Mouse (Mus musculus): ENCODE measurements around the gene Cass4. TPM values are rescaled to one million over a fixed set of nuclear protein-coding genes. Genes with fewer than 3 reads are reported as not detected.

The Cass4 gene
- total and polyA plus RNA-seq, 3 experiments: 0.16 to 0.87 TPM; not detected in 1

GRCm38 (mm10) chr2:172474970-172475369, 81.4 kb downstream of the Cass4 start:
- Histone ChIP-seq H3K27me3 (ENCODE audit: insufficient read depth, low read length) (peaks cover 3% of the 10 kb centered on the region; the same call in 1 of the 2 replicates), H3K4me3 (ENCODE audit: low read depth, low read length) (no peak overlapping the region), H3K4me1 (ENCODE audit: insufficient read depth, low read depth, low read length) (peaks cover 2% of the 10 kb centered on the region; the same call in 1 of the 2 replicates), H3K9me3 (replicated peaks) (no peaks in the 10 kb centered on the region), H3K36me3 (replicated peaks) (peaks cover 16% of the 10 kb centered on the region)
- TF ChIP-seq CTCF (IDR thresholded peaks at IDR 0.05; ENCODE audit: low read depth, low read length) (0 out of 2 replicates have a peak, but pooled peaks have one; percentile 9), GATA1 (IDR thresholded peaks at IDR 0.05; ENCODE audit: borderline replicate concordance, low read length) (no peak), POLR2AphosphoS5 (IDR thresholded peaks at IDR 0.05; ENCODE audit: insufficient replicate concordance, low read depth, low read length) (no peak), TAL1 (conservative IDR thresholded peaks at IDR 0.05; ENCODE audit: low read depth, low read length) (no peak)
- ATAC-seq (ENCODE audit: extremely low read depth, insufficient number of reproducible peaks, low FRiP score, poor library complexity, severe bottlenecking) (peak; percentile 31; the same call in 1 of the 2 replicates), DNase-seq (ENCODE audit: low spot score) (no peak)

- Histone ChIP-seq H3K9me3 (replicated peaks) (no peaks in the 10 kb centered on the region), H3K36me3 (replicated peaks) (peaks cover 7% of the 10 kb centered on the region), H3K27me3 (ENCODE audit: insufficient read depth, low read length) (peaks cover 3% of the 10 kb centered on the region; the same call in 1 of the 2 replicates), H3K4me1 (ENCODE audit: insufficient read depth, low read depth, low read length) (peaks cover 2% of the 10 kb centered on the region; the same call in 1 of the 2 replicates), H3K4me3 (ENCODE audit: low read depth, low read length) (no peak overlapping the region)
- ATAC-seq (ENCODE audit: extremely low read depth, insufficient number of reproducible peaks, low FRiP score, poor library complexity, severe bottlenecking): no peak
- no peak for DNase-seq (ENCODE audit: low spot score)
- TF ChIP-seq CTCF (IDR thresholded peaks at IDR 0.05; ENCODE audit: low read depth, low read length) (no peak), TAL1 (conservative IDR thresholded peaks at IDR 0.05; ENCODE audit: low read depth, low read length) (no peak), POLR2AphosphoS5 (IDR thresholded peaks at IDR 0.05; ENCODE audit: insufficient replicate concordance, low read depth, low read length) (no peak), GATA1 (IDR thresholded peaks at IDR 0.05; ENCODE audit: borderline replicate concordance, low read length) (no peak), GATA2 (IDR thresholded peaks at IDR 0.05; ENCODE audit: borderline replicate concordance, low read depth, low read length) (no peak)
Observed at GRCm38 (mm10) chr2:172476707-172477260, 83.2 kb downstream of the Cass4 start.

GRCm38 (mm10) chr2:172477350-172477749, 83.8 kb downstream of the Cass4 start:
- Histone ChIP-seq H3K36me3 (replicated peaks) (peaks cover 2% of the 10 kb centered on the region), H3K4me1 (ENCODE audit: insufficient read depth, low read depth, low read length) (peaks cover 2% of the 10 kb centered on the region; the same call in 1 of the 2 replicates), H3K4me3 (ENCODE audit: low read depth, low read length) (no peak overlapping the region), H3K27me3 (ENCODE audit: insufficient read depth, low read length) (peaks cover 5% of the 10 kb centered on the region; the same call in 1 of the 2 replicates), H3K9me3 (replicated peaks) (no peaks in the 10 kb centered on the region)
- TF ChIP-seq GATA1 (IDR thresholded peaks at IDR 0.05; ENCODE audit: borderline replicate concordance, low read length): no peak
- TF ChIP-seq TAL1 (conservative IDR thresholded peaks at IDR 0.05; ENCODE audit: low read depth, low read length): no peak
- no peak for TF ChIP-seq POLR2AphosphoS5 (IDR thresholded peaks at IDR 0.05; ENCODE audit: insufficient replicate concordance, low read depth, low read length)
- TF ChIP-seq GATA2 (IDR thresholded peaks at IDR 0.05; ENCODE audit: borderline replicate concordance, low read depth, low read length): no peak
- no peak for TF ChIP-seq CTCF (IDR thresholded peaks at IDR 0.05; ENCODE audit: low read depth, low read length)
- DNase-seq (ENCODE audit: low spot score) (no peak), ATAC-seq (ENCODE audit: extremely low read depth, insufficient number of reproducible peaks, low FRiP score, poor library complexity, severe bottlenecking) (no peak)

- Histone ChIP-seq H3K27me3 (ENCODE audit: insufficient read depth, low read length) (peaks cover 5% of the 10 kb centered on the region; the same call in 1 of the 2 replicates), H3K4me3 (ENCODE audit: low read depth, low read length) (no peak overlapping the region), H3K4me1 (ENCODE audit: insufficient read depth, low read depth, low read length) (peaks cover 2% of the 10 kb centered on the region; the same call in 1 of the 2 replicates), H3K9me3 (replicated peaks) (no peaks in the 10 kb centered on the region), H3K36me3 (replicated peaks) (no peaks in the 10 kb centered on the region)
- peak; percentile 65 for TF ChIP-seq CTCF (IDR thresholded peaks at IDR 0.05; ENCODE audit: low read depth, low read length)
- no peak for TF ChIP-seq GATA2 (IDR thresholded peaks at IDR 0.05; ENCODE audit: borderline replicate concordance, low read depth, low read length)
- DNase-seq (ENCODE audit: low spot score): no peak
- no peak for ATAC-seq (ENCODE audit: extremely low read depth, insufficient number of reproducible peaks, low FRiP score, poor library complexity, severe bottlenecking)
Observed at GRCm38 (mm10) chr2:172477860-172478259, 84.3 kb downstream of the Cass4 start.

- peaks cover 2% of the 10 kb centered on the region; the same call in 1 of the 2 replicates for H3K4me1 ChIP-seq (ENCODE audit: insufficient read depth, low read depth, low read length)
- TF ChIP-seq TAL1 (conservative IDR thresholded peaks at IDR 0.05; ENCODE audit: low read depth, low read length): no peak
- no peak for TF ChIP-seq GATA2 (IDR thresholded peaks at IDR 0.05; ENCODE audit: borderline replicate concordance, low read depth, low read length)
- TF ChIP-seq CTCF (IDR thresholded peaks at IDR 0.05; ENCODE audit: low read depth, low read length): no peak
- no peak for TF ChIP-seq GATA1 (IDR thresholded peaks at IDR 0.05; ENCODE audit: borderline replicate concordance, low read length)
- TF ChIP-seq POLR2AphosphoS5 (IDR thresholded peaks at IDR 0.05; ENCODE audit: insufficient replicate concordance, low read depth, low read length): no peak
- no peak for DNase-seq (ENCODE audit: low spot score)
- ATAC-seq (ENCODE audit: extremely low read depth, insufficient number of reproducible peaks, low FRiP score, poor library complexity, severe bottlenecking): no peak
- H3K36me3 ChIP-seq (replicated peaks): no peaks in the 10 kb centered on the region
- H3K9me3 ChIP-seq (replicated peaks): no peaks in the 10 kb centered on the region
- peaks cover 5% of the 10 kb centered on the region; the same call in 1 of the 2 replicates for H3K27me3 ChIP-seq (ENCODE audit: insufficient read depth, low read length)
- H3K4me3 ChIP-seq (ENCODE audit: low read depth, low read length): no peak overlapping the region
Observed at GRCm38 (mm10) chr2:172480296-172480695, 86.7 kb downstream of the Cass4 start.

- ATAC-seq (ENCODE audit: extremely low read depth, insufficient number of reproducible peaks, low FRiP score, poor library complexity, severe bottlenecking): no peak
- Histone ChIP-seq H3K4me3 (ENCODE audit: low read depth, low read length) (no peak overlapping the region), H3K9me3 (replicated peaks) (no peaks in the 10 kb centered on the region), H3K27me3 (ENCODE audit: insufficient read depth, low read length) (peaks cover 2% of the 10 kb centered on the region; the same call in 1 of the 2 replicates), H3K36me3 (replicated peaks) (no peaks in the 10 kb centered on the region), H3K4me1 (ENCODE audit: insufficient read depth, low read depth, low read length) (peaks cover under 1% of the 10 kb centered on the region; the same call in 1 of the 2 replicates)
- no peak for DNase-seq (ENCODE audit: low spot score)
- TF ChIP-seq TAL1 (conservative IDR thresholded peaks at IDR 0.05; ENCODE audit: low read depth, low read length) (no peak), POLR2AphosphoS5 (IDR thresholded peaks at IDR 0.05; ENCODE audit: insufficient replicate concordance, low read depth, low read length) (no peak), GATA2 (IDR thresholded peaks at IDR 0.05; ENCODE audit: borderline replicate concordance, low read depth, low read length) (no peak), GATA1 (IDR thresholded peaks at IDR 0.05; ENCODE audit: borderline replicate concordance, low read length) (no peak), CTCF (IDR thresholded peaks at IDR 0.05; ENCODE audit: low read depth, low read length) (no peak)
Observed at GRCm38 (mm10) chr2:172481654-172482385, 88.2 kb downstream of the Cass4 start.

Other genes starting within 250 kb of the Cass4 start
- not detected in 2 replicates for gene Mc3r, start 145.3 kb upstream of the Cass4 start, total RNA-seq (2014; fragmentation: Nextera tagmentation)
- 0.05 and 0.06 TPM in 2 replicates for gene Mc3r, start 145.3 kb upstream of the Cass4 start, total RNA-seq (2017)
- not detected in 2 replicates for gene Mc3r, start 145.3 kb upstream of the Cass4 start, polyA plus RNA-seq (2012)
- 32.5 and 37.9 TPM in 2 replicates for gene Fam210b, start 48.2 kb upstream of the Cass4 start, total RNA-seq (2014; fragmentation: Nextera tagmentation)
- gene Fam210b, start 48.2 kb upstream of the Cass4 start, total RNA-seq (2017): 10.7 and 11.0 TPM in 2 replicates
- gene Fam210b, start 48.2 kb upstream of the Cass4 start, polyA plus RNA-seq (2012): 14.7 and 18.1 TPM in 2 replicates
- gene Aurka, start 23.3 kb upstream of the Cass4 start, total RNA-seq (2014; fragmentation: Nextera tagmentation): 112 and 159 TPM in 2 replicates
- gene Aurka, start 23.3 kb upstream of the Cass4 start, total RNA-seq (2017): 63.1 and 71.0 TPM in 2 replicates
- gene Aurka, start 23.3 kb upstream of the Cass4 start, polyA plus RNA-seq (2012): 9.7 and 22.0 TPM in 2 replicates
- 74.9 and 88.9 TPM in 2 replicates for gene Cstf1, start 23.1 kb upstream of the Cass4 start, total RNA-seq (2014; fragmentation: Nextera tagmentation)
- 34.2 and 42.7 TPM in 2 replicates for gene Cstf1, start 23.1 kb upstream of the Cass4 start, total RNA-seq (2017)
- gene Cstf1, start 23.1 kb upstream of the Cass4 start, polyA plus RNA-seq (2012): 11.3 and 19.1 TPM in 2 replicates
- 22.7 and 26.2 TPM in 2 replicates for gene Rtf2, start 46.8 kb downstream of the Cass4 start, total RNA-seq (2014; fragmentation: Nextera tagmentation)
- 112 and 135 TPM in 2 replicates for gene Rtf2, start 46.8 kb downstream of the Cass4 start, total RNA-seq (2017)
- gene Rtf2, start 46.8 kb downstream of the Cass4 start, polyA plus RNA-seq (2012): 28.7 and 58.2 TPM in 2 replicates
- not detected in 2 replicates for gene Gcnt7, start 64.8 kb downstream of the Cass4 start, total RNA-seq (2014; fragmentation: Nextera tagmentation)
- gene Gcnt7, start 64.8 kb downstream of the Cass4 start, total RNA-seq (2017): 0.22 TPM in 1 of 2 replicates, not detected in the other
- gene Gcnt7, start 64.8 kb downstream of the Cass4 start, polyA plus RNA-seq (2012): not detected in 2 replicates
- not detected in 2 replicates for gene Fam209, start 78.7 kb downstream of the Cass4 start, total RNA-seq (2014; fragmentation: Nextera tagmentation)
- gene Fam209, start 78.7 kb downstream of the Cass4 start, total RNA-seq (2017): 0.17 TPM in 1 of 2 replicates, not detected in the other
- gene Fam209, start 78.7 kb downstream of the Cass4 start, polyA plus RNA-seq (2012): not detected in 2 replicates
- not detected in 2 replicates for gene Tfap2c, start 155.8 kb downstream of the Cass4 start, total RNA-seq (2014; fragmentation: Nextera tagmentation)
- gene Tfap2c, start 155.8 kb downstream of the Cass4 start, total RNA-seq (2017): 0.05 TPM in 1 of 2 replicates, not detected in the other
- gene Tfap2c, start 155.8 kb downstream of the Cass4 start, polyA plus RNA-seq (2012): not detected in 2 replicates

All from G1E (cell line).